ENCODE assay signal across 8 mouse cellular contexts in genomic region chr12:88405113-88405512, GRCm38 (mm10). TPM values are rescaled to one million over a fixed set of nuclear protein-coding genes. Genes with fewer than 3 reads are reported as not detected.
DNase-seq lines count a peak whose midpoint lies in the region; ATAC-seq lines count a peak whose summit lies in the region.
"Had no signal": no experiment of that assay in that cellular context is flagged by ENCODE, and none has a peak within 500 bp of the region (broad histone marks: within the 10 kb centered on the region; RNA-seq: fewer than 3 reads in every experiment).

No protein-coding gene starts in this region.

- peaks cover 12% of the 10 kb centered on the region for H3K4me1 ChIP-seq in forebrain, embryonic 13.5 days
- peaks cover 12% of the 10 kb centered on the region for H3K4me1 ChIP-seq in hindbrain, embryonic 12.5 days
- H3K4me1 ChIP-seq: limb, embryonic 12.5 days had no signal

- no peaks in the 10 kb centered on the region; the same call in none of the 2 replicates for H3K36me3 ChIP-seq in forebrain, embryonic 13.5 days (ENCODE audit: poor library complexity, severe bottlenecking)
- 0 out of 2 replicates have a peak, but pooled peaks cover 7% of the 10 kb centered on the region for H3K36me3 ChIP-seq in hindbrain, embryonic 12.5 days

- no peaks in the 10 kb centered on the region for H3K9me3 ChIP-seq in forebrain, embryonic 13.5 days (replicated peaks)
- H3K9me3 ChIP-seq in hindbrain, embryonic 12.5 days (replicated peaks), result no peaks in the 10 kb centered on the region
- H3K9me3 ChIP-seq: limb, embryonic 12.5 days had no signal

- no peaks in the 10 kb centered on the region for H3K27me3 ChIP-seq in forebrain, embryonic 13.5 days
- H3K27me3 ChIP-seq in hindbrain, embryonic 12.5 days, result no peaks in the 10 kb centered on the region
- H3K27me3 ChIP-seq: limb, embryonic 12.5 days had no signal

- H3K9ac ChIP-seq in forebrain, embryonic 13.5 days, result no peak overlapping the region
- no peak overlapping the region for H3K9ac ChIP-seq in hindbrain, embryonic 12.5 days
- H3K9ac ChIP-seq: limb, embryonic 12.5 days had no signal

- 32% methylated on average over 2 of the region's 2 CpGs for WGBS in forebrain, embryonic 13.5 days
- WGBS in hindbrain, embryonic 12.5 days, result 31% methylated on average over 2 of the region's 2 CpGs

- peak; percentile 74 for DNase-seq in NIH3T3 (ENCODE audit: low read depth)
- DNase-seq in c-Kit-positive CD71-negative TER-119-negative erythroid progenitor cells, embryonic 14.5 days (ENCODE audit: low read depth), result peak; percentile 33
- DNase-seq in layer of hippocampus, adult 9-10 months (ENCODE audit: low spot score), result peak; percentile 78
- peak; percentile 65 for DNase-seq in lung, postnatal 14 days
- DNase-seq in right cerebral cortex, postnatal 10 days (ENCODE audit: low spot score in 2 of 2), result peak; percentile 80 to 84

- peak; percentile 57 for ATAC-seq in forebrain, embryonic 13.5 days
- ATAC-seq in hindbrain, embryonic 12.5 days (ENCODE audit: low FRiP score), result peak; percentile 24

- no peak overlapping the region for H3K27ac ChIP-seq in forebrain, embryonic 13.5 days
- H3K27ac ChIP-seq in hindbrain, embryonic 12.5 days, result no peak overlapping the region
- H3K27ac ChIP-seq: limb, embryonic 12.5 days had no signal

- H3K4me3 ChIP-seq in forebrain, embryonic 13.5 days, result no peak overlapping the region
- no peak overlapping the region for H3K4me3 ChIP-seq in hindbrain, embryonic 12.5 days
- H3K4me3 ChIP-seq: limb, embryonic 12.5 days had no signal

- no peak overlapping the region for H3K4me2 ChIP-seq in forebrain, embryonic 13.5 days
- no peak overlapping the region for H3K4me2 ChIP-seq in hindbrain, embryonic 12.5 days (replicated peaks)
- H3K4me2 ChIP-seq: limb, embryonic 12.5 days had no signal

RNA-seq across cellular contexts. Expression of gene Adck1, which starts 44.8 kb away (rescaled TPM):
- polyA plus RNA-seq in forebrain, embryonic 13.5 days (2015; fragmentation: Nextera tagmentation; extraction: Ambion mirVana), result 20.2 and 25.6 TPM in 2 replicates
- 20.5 and 22.5 TPM in 2 replicates for polyA plus RNA-seq in hindbrain, embryonic 12.5 days (2016; fragmentation: Nextera tagmentation; extraction: Ambion mirVana)
